ENCODE assay signal across 1 mouse cellular context in the genomic region with DNA sequence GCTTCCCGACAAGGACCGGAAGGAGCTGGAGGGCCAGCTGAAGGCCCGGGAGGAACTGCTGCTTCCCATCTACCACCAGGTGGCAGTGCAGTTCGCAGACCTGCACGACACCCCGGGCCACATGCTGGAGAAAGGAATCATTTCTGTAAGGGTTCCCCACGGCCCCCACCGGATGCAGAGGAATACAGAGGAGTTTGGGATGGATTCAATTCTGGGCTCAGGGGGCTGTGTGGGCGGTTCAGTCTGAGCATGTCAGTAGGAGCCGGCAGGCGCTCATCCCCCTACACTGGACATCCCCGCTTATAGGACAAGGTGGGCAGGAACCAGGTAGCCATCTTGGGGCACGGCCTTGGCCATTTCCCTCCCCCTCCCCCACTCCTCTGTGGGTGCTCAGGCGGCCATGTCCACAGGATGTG.
TF ChIP-seq lines count a peak whose summit lies in the region.

No protein-coding gene starts in this region.

TF ChIP-seq in CH12.LX, 34 proteins besides CTCF, POLR2A, EP300 and RAD21 (continued from another document):
- TF ChIP-seq POLR2AphosphoS2 (IDR thresholded peaks at IDR 0.05; ENCODE audit: low read depth, low read length): no peak
- no peak for TF ChIP-seq NELFE (IDR thresholded peaks at IDR 0.05; ENCODE audit: low read depth, low read length)
- peak; percentile 87 for TF ChIP-seq SMC3 (IDR thresholded peaks at IDR 0.05; ENCODE audit: low read depth, low read length)
- TF ChIP-seq PAX5 (IDR thresholded peaks at IDR 0.05; ENCODE audit: low read length): no peak
- peak; percentile 70 for TF ChIP-seq IRF4 (IDR thresholded peaks at IDR 0.05; ENCODE audit: low read depth, low read length)
- no peak for TF ChIP-seq ZKSCAN1 (IDR thresholded peaks at IDR 0.05; ENCODE audit: borderline replicate concordance, low read depth, low read length)
- no peak for TF ChIP-seq USF2 (conservative IDR thresholded peaks at IDR 0.05; ENCODE audit: low read depth, low read length)
